Mouse (Mus musculus) CH12.LX (cell line): ENCODE measurements at regions not wholly inside any gene's neighbourhood (a gene's known extent, or its start where the extent isn't known, plus 50 kb on each side); places are given as distances from the start of the nearest gene placed in this dataset.

Experiments used
- DNase-seq: peaks from one replicate; pipeline ENCODE4 v3.0.0-alpha.2; 2013; ENCODE audit errors: extremely low read depth
- H3K27ac ChIP-seq: 2 replicates; pipeline ENCODE4 v1.5.1; 2012; ENCODE audit warnings: low read depth, mild to moderate bottlenecking, control low read depth, moderate library complexity; ENCODE audit not compliant: insufficient read depth
- H3K27me3 ChIP-seq: replicated peaks from 2 replicates; pipeline ENCODE3; 2012; ENCODE audit warnings: inconsistent platforms
- H3K36me3 ChIP-seq, 2 experiments: replicated peaks in 1 of 2; 2 replicates each; pipeline versions ENCODE3 to v1.6.1; 2012; ENCODE audit warnings: inconsistent platforms in 1 of 2, low read length in 1 of 2, mild to moderate bottlenecking in 1 of 2, mixed read lengths in 1 of 2, moderate library complexity in 1 of 2; ENCODE audit not compliant: control insufficient read depth in 1 of 2, insufficient read depth in 1 of 2
- H3K4me1 ChIP-seq, 2 experiments: 2 replicates each; pipeline ENCODE4 v1.6.1; 2012; ENCODE audit warnings: inconsistent platforms in 1 of 2, moderate library complexity in 1 of 2; ENCODE audit not compliant: insufficient read depth in 2 of 2, control insufficient read depth in 1 of 2
- H3K4me2 ChIP-seq: 2 replicates; pipeline ENCODE4 v1.6.1; 2012; ENCODE audit warnings: low read depth, mild to moderate bottlenecking, control low read depth; ENCODE audit not compliant: poor library complexity, insufficient read depth, severe bottlenecking
- H3K4me3 ChIP-seq, 3 experiments: fragments of 150-350 bp in 1 of 3; sonication (generic) in 1 of 3; replicated peaks in 1 of 3; 2 replicates each; pipeline versions ENCODE3 to v1.5.1; 2011 to 2012; ENCODE audit warnings: low read depth in 2 of 3, low read length in 2 of 3, mild to moderate bottlenecking in 2 of 3, moderate library complexity in 2 of 3, control low read depth in 1 of 3, improper control_type of control experiment in 1 of 3, inconsistent platforms in 1 of 3, mixed read lengths in 1 of 3; ENCODE audit not compliant: poor library complexity in 1 of 3
- H3K79me2 ChIP-seq: replicated peaks from 2 replicates; pipeline ENCODE4 v1.6.1; 2012; ENCODE audit warnings: mild to moderate bottlenecking, moderate library complexity; ENCODE audit not compliant: control insufficient read depth, poor library complexity, insufficient read depth, severe bottlenecking; ENCODE audit errors: extremely low read depth
- H3K9ac ChIP-seq: 2 replicates; pipeline ENCODE4 v1.6.1; 2012; ENCODE audit warnings: low read depth, mild to moderate bottlenecking, control low read depth, moderate library complexity; ENCODE audit not compliant: insufficient read depth
- H3K9me3 ChIP-seq: replicated peaks from 2 replicates; pipeline ENCODE3; 2012; ENCODE audit warnings: low read length, inconsistent platforms, mixed read lengths
- BHLHE40 ChIP-seq: IDR thresholded peaks from 2 replicates; pipeline ENCODE4 v1.6.1; 2011; ENCODE audit warnings: mild to moderate bottlenecking, low read depth, low read length, improper control_type of control experiment
- CHD1 ChIP-seq: IDR thresholded peaks from 2 replicates; pipeline ENCODE4 v1.6.1; 2012; ENCODE audit warnings: low read depth, low read length, improper control_type of control experiment, inconsistent platforms
- CHD2 ChIP-seq: IDR thresholded peaks from 2 replicates; pipeline ENCODE4 v1.6.1; 2011; ENCODE audit warnings: low read length, improper control_type of control experiment
- E2F4 ChIP-seq: IDR thresholded peaks from 2 replicates; pipeline ENCODE4 v1.6.1; 2011; ENCODE audit warnings: low read depth, low read length, improper control_type of control experiment; ENCODE audit not compliant: insufficient replicate concordance
- EP300 ChIP-seq: IDR thresholded peaks from 2 replicates; pipeline ENCODE4 v1.6.1; 2011; ENCODE audit warnings: low read length, improper control_type of control experiment
- MAFK ChIP-seq: IDR thresholded peaks from 2 replicates; pipeline ENCODE4 v1.6.1; 2011; ENCODE audit warnings: low read length, improper control_type of control experiment; ENCODE audit not compliant: insufficient replicate concordance
- MAZ ChIP-seq: IDR thresholded peaks from 2 replicates; pipeline ENCODE4 v1.6.1; 2012; ENCODE audit warnings: low read depth, mild to moderate bottlenecking, inconsistent platforms, low read length, improper control_type of control experiment, moderate library complexity
- MXI1 ChIP-seq: IDR thresholded peaks from 2 replicates; pipeline ENCODE4 v1.6.1; 2011; ENCODE audit warnings: mild to moderate bottlenecking, low read depth, low read length, improper control_type of control experiment
- NELFE ChIP-seq: IDR thresholded peaks from 2 replicates; pipeline ENCODE4 v1.6.1; 2011; ENCODE audit warnings: low read depth, low read length, improper control_type of control experiment
- NRF1 ChIP-seq: IDR thresholded peaks from 2 replicates; pipeline ENCODE4 v1.6.1; 2014; ENCODE audit warnings: low read depth, mild to moderate bottlenecking, inconsistent platforms, low read length, improper control_type of control experiment, moderate library complexity
- PAX5 ChIP-seq: IDR thresholded peaks from 2 replicates; pipeline ENCODE4 v1.6.1; 2012; ENCODE audit warnings: low read length, inconsistent platforms, mixed read lengths
- POLR2A ChIP-seq: IDR thresholded peaks from 2 replicates; pipeline ENCODE4 v1.6.1; 2011; ENCODE audit warnings: low read depth, mild to moderate bottlenecking, improper control_type of control experiment, low read length
- POLR2AphosphoS2 ChIP-seq: IDR thresholded peaks from 2 replicates; pipeline ENCODE4 v1.6.1; 2011; ENCODE audit warnings: low read depth, low read length, improper control_type of control experiment
- SMC3 ChIP-seq: IDR thresholded peaks from 2 replicates; pipeline ENCODE4 v1.6.1; 2011; ENCODE audit warnings: low read depth, low read length, improper control_type of control experiment
- TCF12 ChIP-seq: IDR thresholded peaks from 2 replicates; pipeline ENCODE4 v1.6.1; 2014; ENCODE audit warnings: low read depth, mild to moderate bottlenecking, inconsistent platforms, low read length, improper control_type of control experiment
- UBTF ChIP-seq: IDR thresholded peaks from 2 replicates; pipeline ENCODE4 v1.6.1; 2012; ENCODE audit warnings: low read depth, mild to moderate bottlenecking, inconsistent platforms, low read length, improper control_type of control experiment, moderate library complexity
- USF2 ChIP-seq: conservative IDR thresholded peaks from 2 replicates; pipeline ENCODE4 v1.6.1; 2011; ENCODE audit warnings: low read depth, low read length, improper control_type of control experiment
- ZC3H11A ChIP-seq: IDR thresholded peaks from 2 replicates; pipeline ENCODE4 v1.6.1; 2012; ENCODE audit warnings: low read depth, mild to moderate bottlenecking, inconsistent platforms, low read length, improper control_type of control experiment
- ZMIZ1 ChIP-seq: IDR thresholded peaks from 2 replicates; pipeline ENCODE4 v1.6.1; 2012; ENCODE audit warnings: low read depth, mild to moderate bottlenecking, inconsistent platforms, low read length, improper control_type of control experiment
- dilution Hi-C: fragments of 300-500 bp; cut with MboI; formaldehyde crosslinking; loops from 2 replicates; pipeline ENCODE4 v1.14.3; 2020; ENCODE audit warnings: low sequenced_read_pairs; ENCODE audit not compliant: extremely low pct_unique_long_range_greater_than_20kb, extremely low pct_ligation_motif_present
- in situ Hi-C: fragments of 300-500 bp; cut with MboI; formaldehyde crosslinking; loops from 3 replicates; pipeline ENCODE4 v1.14.3; 2019; ENCODE audit warnings: low sequenced_read_pairs, low pct_ligation_motif_present, low pct_unique_long_range_greater_than_20kb, mixed read lengths

DNA sequence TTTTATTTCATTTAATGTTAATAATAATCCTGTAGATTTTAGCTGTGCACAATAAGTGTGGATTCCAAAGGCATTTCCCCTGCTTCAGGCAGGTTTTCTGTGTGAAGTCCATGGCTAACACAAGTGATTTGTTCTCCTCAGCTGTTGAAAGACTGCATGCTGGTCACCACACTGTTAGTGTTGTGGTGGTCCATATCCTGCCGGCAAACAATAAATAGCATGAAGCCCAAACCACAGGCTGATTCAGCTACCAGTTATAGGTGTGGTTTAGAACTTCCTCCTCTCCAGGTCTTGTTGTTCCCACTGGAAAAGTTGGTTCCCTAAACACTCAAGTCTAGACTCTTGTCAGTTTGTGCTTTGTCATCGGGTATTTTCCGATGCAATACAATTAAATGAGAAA, 497.5 kb downstream of the Plcl1 start:
- H3K27me3 ChIP-seq = no peaks in the 10 kb centered on the region
- H3K27ac ChIP-seq = no peak overlapping the region
- TF ChIP-seq E2F4 = no peak
- no peak for TF ChIP-seq POLR2A
- TF ChIP-seq PAX5 = no peak
- H3K9ac ChIP-seq = no peak overlapping the region
- in situ Hi-C loops (no loop called here), dilution Hi-C loops (no loop called here)
- H3K4me2 ChIP-seq = no peak overlapping the region
- no peaks in the 10 kb centered on the region for H3K36me3 ChIP-seq
- no peak for DNase-seq
- H3K4me3 ChIP-seq = no peak overlapping the region
- H3K79me2 ChIP-seq = no peaks in the 10 kb centered on the region
- peaks cover 6% of the 10 kb centered on the region for H3K9me3 ChIP-seq
- H3K4me1 ChIP-seq = peaks cover 0 to 7% of the 10 kb centered on the region in 2 experiments; a peak in 1 of 4 replicates

DNA sequence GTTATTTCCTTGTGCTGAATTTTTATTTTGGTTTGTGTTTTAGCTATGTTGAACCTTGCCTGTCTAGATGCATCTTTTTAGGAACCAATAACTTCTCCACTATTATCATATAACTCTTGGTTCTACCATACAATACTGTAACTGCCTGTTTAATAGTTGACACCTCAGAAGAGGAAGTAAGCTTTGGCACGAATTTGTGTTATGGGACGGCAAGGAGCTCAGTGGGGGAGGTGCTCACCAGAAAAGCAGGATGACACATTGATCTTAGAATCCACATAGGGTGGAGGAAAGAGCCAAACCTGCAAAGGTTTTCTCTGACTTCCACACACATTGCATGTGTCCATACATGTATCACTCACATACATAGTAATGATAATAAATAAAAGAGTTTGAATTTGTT, 498.9 kb downstream of the Plcl1 start:
- H3K4me2 ChIP-seq = no peak overlapping the region
- no peak overlapping the region for H3K4me3 ChIP-seq
- no peak overlapping the region for H3K27ac ChIP-seq
- H3K36me3 ChIP-seq = no peaks in the 10 kb centered on the region
- H3K9me3 ChIP-seq = peaks cover 6% of the 10 kb centered on the region
- no peak overlapping the region for H3K9ac ChIP-seq
- TF ChIP-seq USF2 (no peak), CHD2 (no peak), ZMIZ1 (no peak), NRF1 (no peak), ZC3H11A (no peak), MAZ (no peak), POLR2AphosphoS2 (no peak), MAFK (no peak), SMC3 (no peak), CHD1 (no peak), TCF12 (no peak), UBTF (no peak), BHLHE40 (no peak), EP300 (no peak), MXI1 (no peak), PAX5 (no peak), POLR2A (no peak), NELFE (no peak)
- no peaks in the 10 kb centered on the region for H3K27me3 ChIP-seq
- dilution Hi-C loops = no loop called here
- in situ Hi-C loops = no loop called here
- DNase-seq = no peak
- no peaks in the 10 kb centered on the region for H3K79me2 ChIP-seq
- H3K4me1 ChIP-seq = peaks cover 0 to 7% of the 10 kb centered on the region in 2 experiments; a peak in 1 of 4 replicates
